Mouse (Mus musculus): ENCODE measurements around the gene H2-DMb1. TPM values are rescaled to one million over a fixed set of nuclear protein-coding genes. Genes with fewer than 3 reads are reported as not detected.
"Not testable (repeated sequence)": the region's sequence is repeated elsewhere in the genome, so short reads cannot be mapped to it uniquely, and the experiment has no call there.

The H2-DMb1 gene
- polyA plus RNA-seq, 1 experiment from 2014 or later: 0.62 TPM

GRCm38 (mm10) chr17:34134451-34134850 lies 18.4 kb upstream of the H2-DMb1 start:
- no peak overlapping the region for H3K4me3 ChIP-seq (replicated peaks)
- H3K27ac ChIP-seq: no peak overlapping the region
- peaks cover 54% of the 10 kb centered on the region for H3K27me3 ChIP-seq
- 75% methylated on average over 3 of the region's 3 CpGs for WGBS (ENCODE audit: insufficient replicate concordance)
- H3K4me1 ChIP-seq (replicated peaks): peaks cover 16% of the 10 kb centered on the region
- H3K36me3 ChIP-seq: no peaks in the 10 kb centered on the region
- no peak for ATAC-seq (ENCODE audit: low read depth)
- no peak overlapping the region for H3K4me2 ChIP-seq
- H3K9me3 ChIP-seq (replicated peaks): no peaks in the 10 kb centered on the region
- H3K9ac ChIP-seq: no peak overlapping the region
- DNase-seq: no peak

GRCm38 (mm10) chr17:34135297-34136224 lies 17.3 kb upstream of the H2-DMb1 start:
- DNase-seq: peak; percentile 88
- Histone ChIP-seq H3K9ac (peak overlapping the region; percentile 42; the same call in 1 of the 2 replicates), H3K4me3 (replicated peaks) (peak overlapping the region; percentile 41), H3K4me2 (peak overlapping the region; percentile 66), H3K4me1 (replicated peaks) (peaks cover 25% of the 10 kb centered on the region), H3K36me3 (no peaks in the 10 kb centered on the region), H3K9me3 (replicated peaks) (no peaks in the 10 kb centered on the region), H3K27me3 (peaks cover 54% of the 10 kb centered on the region), H3K27ac (no peak overlapping the region)
- 4% methylated on average over 31 of the region's 31 CpGs for WGBS (ENCODE audit: insufficient replicate concordance)
- ATAC-seq (ENCODE audit: low read depth): peak; percentile 91

GRCm38 (mm10) chr17:34137601-34138000 lies 15.3 kb upstream of the H2-DMb1 start:
- Histone ChIP-seq H3K27ac (no peak overlapping the region), H3K4me2 (no peak overlapping the region), H3K9ac (no peak overlapping the region), H3K9me3 (replicated peaks) (no peaks in the 10 kb centered on the region), H3K27me3 (peaks cover 64% of the 10 kb centered on the region), H3K4me1 (replicated peaks) (peaks cover 32% of the 10 kb centered on the region), H3K36me3 (no peaks in the 10 kb centered on the region), H3K4me3 (replicated peaks) (no peak overlapping the region)
- WGBS (ENCODE audit: insufficient replicate concordance): 66% methylated on average over 7 of the region's 7 CpGs
- no peak for ATAC-seq (ENCODE audit: low read depth)
- DNase-seq: no peak

DNA sequence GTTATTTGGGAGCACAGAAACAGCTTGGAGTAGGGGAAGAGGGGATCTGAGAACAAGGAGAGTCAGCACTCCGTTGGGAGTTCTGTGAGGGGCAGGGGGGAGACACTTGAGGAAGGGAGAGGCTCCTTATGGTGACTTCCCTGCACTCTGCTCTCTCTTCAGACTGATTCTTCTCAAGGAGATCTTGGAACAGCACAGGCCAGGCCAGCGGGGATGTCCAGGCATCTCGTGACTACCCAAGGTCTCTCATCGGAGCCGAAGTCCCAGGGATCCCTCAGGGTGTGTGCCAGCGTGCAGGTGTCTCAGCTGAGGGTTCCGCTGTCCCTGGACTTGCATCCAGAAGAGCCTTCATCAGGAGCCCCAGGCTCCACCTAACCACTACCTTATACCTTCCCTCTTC lies 14.2 kb upstream of the H2-DMb1 start:
- DNase-seq (no peak), ATAC-seq (ENCODE audit: low read depth) (no peak)
- Histone ChIP-seq H3K27me3 (peaks cover 64% of the 10 kb centered on the region), H3K36me3 (no peaks in the 10 kb centered on the region), H3K9ac (no peak overlapping the region), H3K4me1 (replicated peaks) (peaks cover 35% of the 10 kb centered on the region), H3K4me3 (replicated peaks) (no peak overlapping the region), H3K27ac (no peak overlapping the region), H3K4me2 (no peak overlapping the region), H3K9me3 (replicated peaks) (no peaks in the 10 kb centered on the region)
- 80% methylated on average over 7 of the region's 7 CpGs for WGBS (ENCODE audit: insufficient replicate concordance)

- peaks cover 35% of the 10 kb centered on the region for H3K4me1 ChIP-seq (replicated peaks)
- peak overlapping the region; percentile 33 for H3K4me3 ChIP-seq (replicated peaks)
- H3K4me2 ChIP-seq: peak overlapping the region; percentile 58
- no peak overlapping the region for H3K27ac ChIP-seq
- no peaks in the 10 kb centered on the region for H3K36me3 ChIP-seq
- peak overlapping the region; percentile 41; the same call in 1 of the 2 replicates for H3K9ac ChIP-seq
- DNase-seq: no peak
- no peaks in the 10 kb centered on the region for H3K9me3 ChIP-seq (replicated peaks)
- 7% methylated on average over 16 of the region's 16 CpGs for WGBS (ENCODE audit: insufficient replicate concordance)
- ATAC-seq (ENCODE audit: low read depth): no peak
- H3K27me3 ChIP-seq: peaks cover 66% of the 10 kb centered on the region
Observed at GRCm38 (mm10) chr17:34139416-34139815, 13.5 kb upstream of the H2-DMb1 start.

DNA sequence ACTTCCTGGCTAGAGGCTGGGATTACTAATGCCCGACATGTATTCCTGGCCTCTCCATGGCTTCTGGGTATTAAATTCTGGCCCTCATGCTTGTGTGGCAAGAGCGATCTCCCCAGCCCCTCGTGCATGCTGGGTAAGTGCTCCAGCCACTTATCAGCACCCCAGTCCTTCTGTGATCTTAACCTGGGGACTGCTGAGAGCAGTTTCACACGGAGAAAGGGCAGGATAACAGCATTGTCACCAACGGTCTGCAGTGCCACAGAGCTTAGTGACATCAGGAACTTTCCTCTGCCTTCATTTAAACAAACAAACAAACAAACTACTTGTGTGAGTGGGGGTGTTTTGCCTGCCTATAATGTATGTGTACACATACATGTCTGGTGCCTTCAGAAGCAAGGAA lies 12.6 kb upstream of the H2-DMb1 start:
- ATAC-seq (ENCODE audit: low read depth): no peak
- Histone ChIP-seq H3K27me3 (peaks cover 66% of the 10 kb centered on the region), H3K9me3 (replicated peaks) (no peaks in the 10 kb centered on the region), H3K4me1 (replicated peaks) (peaks cover 35% of the 10 kb centered on the region), H3K4me3 (replicated peaks) (peak overlapping the region; percentile 33), H3K27ac (no peak overlapping the region), H3K36me3 (no peaks in the 10 kb centered on the region), H3K4me2 (peak overlapping the region; percentile 58), H3K9ac (peak overlapping the region; percentile 41; the same call in 1 of the 2 replicates)
- WGBS (ENCODE audit: insufficient replicate concordance): 5% methylated on average over 5 of the region's 5 CpGs
- no peak for DNase-seq

- H3K4me3 ChIP-seq (replicated peaks): no peak overlapping the region
- no peak overlapping the region for H3K27ac ChIP-seq
- H3K9ac ChIP-seq: no peak overlapping the region
- peaks cover 59% of the 10 kb centered on the region for H3K27me3 ChIP-seq
- 43% methylated on average over 4 of the region's 4 CpGs for whole genome bisulfite sequencing (ENCODE audit: insufficient replicate concordance)
- no peaks in the 10 kb centered on the region for H3K9me3 ChIP-seq (replicated peaks)
- ATAC-seq (ENCODE audit: low read depth) (no peak), DNase-seq (no peak)
- no peaks in the 10 kb centered on the region for H3K36me3 ChIP-seq
- no peak overlapping the region for H3K4me2 ChIP-seq
- H3K4me1 ChIP-seq (replicated peaks): peaks cover 26% of the 10 kb centered on the region
Observed at GRCm38 (mm10) chr17:34141448-34141847, 11.4 kb upstream of the H2-DMb1 start.

DNA sequence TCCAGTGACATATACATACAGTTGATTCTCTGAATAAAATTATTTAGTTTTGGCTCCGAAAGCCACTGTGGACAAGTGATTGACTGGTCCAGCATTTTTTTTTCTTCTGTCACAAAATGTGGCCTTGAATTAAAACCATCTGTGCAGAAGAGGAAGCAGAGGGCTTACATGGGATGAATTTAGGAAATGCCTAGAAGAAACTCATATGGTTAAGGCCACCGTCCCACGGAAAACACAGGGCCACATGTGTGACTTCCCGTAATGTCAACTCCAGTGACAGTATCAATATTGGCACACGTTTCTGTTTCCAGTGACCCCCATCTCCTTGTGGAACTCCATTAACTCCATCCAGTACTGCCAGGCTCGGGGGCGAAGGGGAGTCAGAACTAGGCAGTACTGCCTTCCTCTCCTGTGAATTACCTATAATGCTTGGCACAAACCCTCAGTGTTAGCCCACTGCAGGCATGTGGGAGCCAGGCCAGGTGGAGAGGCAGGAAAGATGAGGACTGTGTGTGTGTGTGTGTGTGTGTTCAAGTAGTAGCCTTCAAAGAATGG lies 10.3 kb upstream of the H2-DMb1 start:
- no peak for ATAC-seq (ENCODE audit: low read depth)
- H3K9ac ChIP-seq: no peak overlapping the region
- no peak for DNase-seq
- no peak overlapping the region for H3K4me3 ChIP-seq (replicated peaks)
- no peak overlapping the region for H3K4me2 ChIP-seq
- H3K9me3 ChIP-seq (replicated peaks): no peaks in the 10 kb centered on the region
- no peaks in the 10 kb centered on the region for H3K36me3 ChIP-seq
- peaks cover 26% of the 10 kb centered on the region for H3K4me1 ChIP-seq (replicated peaks)
- H3K27ac ChIP-seq: peak overlapping the region; percentile 32; the same call in 1 of the 2 replicates
- WGBS (ENCODE audit: insufficient replicate concordance): 49% methylated on average over 7 of the region's 7 CpGs
- peaks cover 48% of the 10 kb centered on the region for H3K27me3 ChIP-seq

GRCm38 (mm10) chr17:34143033-34143432 lies 9.8 kb upstream of the H2-DMb1 start, which contains the start of gene H2-DMb2:
H2-DMb2 (plus strand) TSS chr17:34143307.
- no peak within 1 kb of the TSS for H3K4me2 ChIP-seq
- H3K27me3 ChIP-seq: peaks cover 43% of the 10 kb centered on the region
- H3K4me3 ChIP-seq (replicated peaks): no peak within 1 kb of the TSS
- H3K9me3 ChIP-seq (replicated peaks): no peaks in the 10 kb centered on the region
- no peak within 1 kb of the TSS for H3K9ac ChIP-seq
- H3K36me3 ChIP-seq: no peaks in the 10 kb centered on the region
- peak within 1 kb of the TSS; percentile 32; the same call in 1 of the 2 replicates for H3K27ac ChIP-seq
- peak; percentile 36; the same call in 1 of the 2 replicates for ATAC-seq (ENCODE audit: low read depth)
- DNase-seq: peak; percentile 24
- WGBS (ENCODE audit: insufficient replicate concordance): 17% methylated on average over 7 of the region's 7 CpGs
- peaks cover 26% of the 10 kb centered on the region for H3K4me1 ChIP-seq (replicated peaks)

DNA sequence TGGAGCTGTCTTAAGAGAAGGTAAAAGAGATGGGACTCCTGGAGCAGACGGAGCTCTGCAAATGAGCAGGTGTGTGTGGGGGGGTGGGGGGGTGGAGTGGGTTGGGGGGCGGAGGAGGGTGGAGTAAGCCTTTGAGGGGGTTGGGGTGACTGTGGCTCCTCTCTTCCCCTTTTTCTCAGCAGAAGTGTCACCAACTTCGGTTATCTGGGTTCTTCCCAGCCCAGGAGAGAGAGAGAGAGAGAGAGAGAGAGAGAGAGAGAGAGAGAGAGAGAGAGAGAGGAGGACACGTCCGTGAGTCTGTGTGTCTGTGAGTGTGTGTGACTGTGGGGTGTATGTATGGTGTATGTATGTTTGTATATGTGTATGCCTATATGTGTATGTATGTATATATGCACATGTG lies 9.4 kb upstream of the H2-DMb1 start:
- peaks cover 26% of the 10 kb centered on the region for H3K4me1 ChIP-seq (replicated peaks)
- 17% methylated on average over 5 of the region's 5 CpGs for WGBS (ENCODE audit: insufficient replicate concordance)
- H3K4me2 ChIP-seq: no peak overlapping the region
- H3K9me3 ChIP-seq (replicated peaks): no peaks in the 10 kb centered on the region
- no peaks in the 10 kb centered on the region for H3K36me3 ChIP-seq
- H3K9ac ChIP-seq: no peak overlapping the region
- no peak overlapping the region for H3K4me3 ChIP-seq (replicated peaks)
- H3K27me3 ChIP-seq: peaks cover 39% of the 10 kb centered on the region
- DNase-seq (no peak), ATAC-seq (ENCODE audit: low read depth) (no peak)
- H3K27ac ChIP-seq: no peak overlapping the region

GRCm38 (mm10) chr17:34144221-34144620 lies 8.7 kb upstream of the H2-DMb1 start:
- not testable (repeated sequence) for H3K9me3 ChIP-seq (replicated peaks); H3K4me3 ChIP-seq (replicated peaks); H3K27ac ChIP-seq; H3K4me2 ChIP-seq; H3K36me3 ChIP-seq; ATAC-seq (ENCODE audit: low read depth); H3K9ac ChIP-seq; DNase-seq
- 71% methylated on average over 4 of the region's 4 CpGs for WGBS (ENCODE audit: insufficient replicate concordance)
- Histone ChIP-seq H3K27me3 (peaks cover 32% of the 10 kb centered on the region), H3K4me1 (replicated peaks) (peaks cover 23% of the 10 kb centered on the region)
